Mouse (Mus musculus): Measurements from ENCODE around the gene Cd200r4. TPM values are rescaled to one million over a fixed set of nuclear protein-coding genes. Genes with fewer than 3 reads are reported as not detected.

Gene Cd200r4
- polyA plus RNA-seq (2014; fragmentation: Illumina TruSeq; extraction: RNeasy Lipid Tissue Mini Kit (QIAGEN cat#74804); ENCODE audit: insufficient read depth, low read depth, low replicate concordance): 5.0 TPM

GRCm38 (mm10) chr16:44811544-44811943, at the start of gene Cd200r4:
Gene Cd200r4 (plus strand): TSS chr16:44811733.

GRCm38 (mm10) chr16:44765555-44766319, 45.8 kb upstream of the Cd200r4 start, which contains the start of gene Cd200r1:
Gene Cd200r1 (plus strand): TSS chr16:44765736.

GRCm38 (mm10) chr16:44866797-44867196, 55.3 kb downstream of the Cd200r4 start, which contains the start of gene Cd200r2:
Gene Cd200r2 (plus strand): TSS chr16:44867097.

Other genes with a start within 250 kb of the Cd200r4 start
- gene Nepro, start 87.4 kb upstream of the Cd200r4 start, polyA plus RNA-seq (2014; fragmentation: Illumina TruSeq; extraction: RNeasy Lipid Tissue Mini Kit (QIAGEN cat#74804); ENCODE audit: insufficient read depth, low read depth, low replicate concordance): 2.6 TPM
- gene Gtpbp8, start 65.4 kb upstream of the Cd200r4 start, polyA plus RNA-seq (2014; fragmentation: Illumina TruSeq; extraction: RNeasy Lipid Tissue Mini Kit (QIAGEN cat#74804); ENCODE audit: insufficient read depth, low read depth, low replicate concordance): 6.8 TPM
- 2.9 TPM for gene Cd200r1, start 46.0 kb upstream of the Cd200r4 start, polyA plus RNA-seq (2014; fragmentation: Illumina TruSeq; extraction: RNeasy Lipid Tissue Mini Kit (QIAGEN cat#74804); ENCODE audit: insufficient read depth, low read depth, low replicate concordance)
- gene Cd200r2, start 55.4 kb downstream of the Cd200r4 start, polyA plus RNA-seq (2014; fragmentation: Illumina TruSeq; extraction: RNeasy Lipid Tissue Mini Kit (QIAGEN cat#74804); ENCODE audit: insufficient read depth, low read depth, low replicate concordance): not detected
- 0.14 TPM for gene Cd200r3, start 131.9 kb downstream of the Cd200r4 start, polyA plus RNA-seq (2014; fragmentation: Illumina TruSeq; extraction: RNeasy Lipid Tissue Mini Kit (QIAGEN cat#74804); ENCODE audit: insufficient read depth, low read depth, low replicate concordance)